Mouse (Mus musculus) retina, postnatal 7 days (tissue): ENCODE results near the gene Ptcra.
"Not testable (repeated sequence)": the region's sequence is repeated elsewhere in the genome, so short reads cannot be mapped to it uniquely, and the experiment has no call there.

Source experiments
- DNase-seq: peaks from one replicate; pipeline ENCODE4 v3.0.0-alpha.2; 2012; ENCODE audit warnings: low read depth, low spot score

The Ptcra gene

GRCm38 (mm10) chr17:46763544-46763943 is at the start of gene Ptcra:
Gene Ptcra, minus strand, starts transcription at chr17:46763712.
- DNase-seq: no peak

DNA sequence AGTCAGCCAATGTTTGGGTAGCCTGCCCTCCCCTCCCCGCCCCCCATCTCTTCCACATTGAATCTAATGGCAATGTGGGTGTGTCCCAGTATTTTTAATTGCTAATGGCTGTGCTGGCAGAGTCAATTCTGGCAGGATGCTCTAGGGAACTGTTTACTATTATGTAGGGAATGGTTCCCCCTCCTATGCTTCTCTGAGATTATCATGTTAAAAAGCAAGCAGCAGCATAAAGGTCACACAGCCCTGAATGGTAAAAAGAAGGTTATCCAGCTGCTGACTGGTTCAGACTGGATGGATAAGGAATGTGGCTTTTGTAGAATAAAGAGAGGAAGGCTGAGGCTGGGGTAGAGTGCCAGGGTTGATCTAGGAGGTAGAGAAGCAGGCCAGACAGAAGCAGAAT is 48.9 kb upstream of the Ptcra start:
- DNase-seq: no peak

DNA sequence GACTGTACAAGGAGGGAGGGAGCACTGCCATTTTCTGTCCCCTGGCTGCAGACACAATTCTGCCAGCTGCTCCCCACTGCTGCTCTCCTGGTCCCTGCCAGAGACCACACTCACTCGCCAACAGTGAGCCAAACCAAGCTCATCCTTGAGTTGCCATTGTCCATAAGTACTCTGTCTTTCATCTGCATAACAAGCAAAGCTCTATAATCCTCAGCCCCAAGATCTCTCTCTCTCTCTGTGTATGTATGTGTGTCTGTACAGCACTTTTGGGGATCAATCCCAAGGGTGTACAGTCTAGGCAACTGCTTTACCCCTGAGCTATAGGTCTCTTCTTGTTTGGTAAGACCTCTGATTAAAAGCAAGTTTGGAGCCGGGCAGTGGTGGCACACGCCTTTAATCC is 47.2 kb upstream of the Ptcra start:
- DNase-seq: no peak

GRCm38 (mm10) chr17:46809131-46809830 is 45.8 kb upstream of the Ptcra start:
- no peak for DNase-seq

DNA sequence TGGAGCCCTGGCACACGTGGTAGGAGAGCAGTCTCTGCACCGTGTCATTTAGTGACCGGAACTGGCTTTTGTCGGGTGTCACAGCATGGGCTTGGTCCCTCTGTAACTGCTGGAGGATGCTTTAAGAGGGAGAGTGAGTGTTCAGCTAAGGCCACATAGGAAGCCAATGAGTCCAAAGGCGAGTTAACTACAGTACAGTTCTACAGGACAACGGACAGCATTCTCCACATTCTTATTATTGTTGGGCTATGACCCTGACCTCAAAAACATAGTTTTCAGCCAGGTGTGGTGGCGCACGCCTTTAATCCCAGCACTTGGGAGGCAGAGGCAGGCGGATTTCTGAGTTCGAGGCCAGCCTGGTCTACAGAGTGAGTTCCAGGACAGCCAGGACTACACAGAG is 44.9 kb upstream of the Ptcra start:
- no peak for DNase-seq

GRCm38 (mm10) chr17:46801761-46802160 is 38.2 kb upstream of the Ptcra start:
- DNase-seq: no peak

GRCm38 (mm10) chr17:46799680-46800079 is 36.2 kb upstream of the Ptcra start:
- no peak for DNase-seq

DNA sequence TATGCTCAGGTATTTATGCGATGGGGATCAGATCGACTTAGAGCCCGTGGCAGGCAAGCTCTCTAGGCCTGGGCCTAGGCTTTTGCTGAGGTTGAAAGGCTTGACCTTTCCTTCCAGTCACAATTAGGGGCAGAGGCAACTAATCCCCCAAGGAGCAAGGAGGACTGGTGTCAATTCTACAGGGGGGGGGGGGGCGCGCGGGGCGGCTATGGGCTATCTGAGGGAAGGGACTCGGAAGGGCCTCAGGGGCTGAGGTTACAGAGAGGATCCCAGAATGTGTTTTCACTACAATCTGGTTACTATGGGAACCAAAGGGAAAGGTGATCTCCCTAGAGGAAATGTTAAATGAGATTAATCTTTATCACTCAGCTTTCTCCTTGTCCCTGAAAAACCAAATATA is 33.9 kb upstream of the Ptcra start:
- no peak for DNase-seq

DNA sequence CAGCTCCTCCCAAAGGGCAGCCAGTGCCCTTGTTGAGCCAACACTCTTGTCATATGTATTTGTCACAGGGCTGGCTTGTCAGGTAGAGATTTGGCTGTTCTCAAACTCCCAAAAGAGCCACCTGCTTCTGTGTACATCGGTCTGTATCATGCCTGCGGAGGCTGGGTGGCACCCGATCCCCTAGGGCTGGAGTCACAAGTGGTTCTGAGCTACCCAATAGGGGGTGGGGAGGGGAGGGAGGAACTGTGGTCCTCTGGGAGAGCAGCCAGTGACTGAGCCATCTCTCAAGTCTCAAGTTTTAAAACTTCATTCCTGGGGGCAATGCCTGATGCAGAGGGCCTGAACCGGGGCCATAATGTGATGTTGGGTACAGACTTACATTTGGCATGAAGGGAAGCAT is 33.2 kb upstream of the Ptcra start:
- DNase-seq: no peak

- no peak for DNase-seq
Measured at GRCm38 (mm10) chr17:46792963-46793362, 29.5 kb upstream of the Ptcra start.

DNA sequence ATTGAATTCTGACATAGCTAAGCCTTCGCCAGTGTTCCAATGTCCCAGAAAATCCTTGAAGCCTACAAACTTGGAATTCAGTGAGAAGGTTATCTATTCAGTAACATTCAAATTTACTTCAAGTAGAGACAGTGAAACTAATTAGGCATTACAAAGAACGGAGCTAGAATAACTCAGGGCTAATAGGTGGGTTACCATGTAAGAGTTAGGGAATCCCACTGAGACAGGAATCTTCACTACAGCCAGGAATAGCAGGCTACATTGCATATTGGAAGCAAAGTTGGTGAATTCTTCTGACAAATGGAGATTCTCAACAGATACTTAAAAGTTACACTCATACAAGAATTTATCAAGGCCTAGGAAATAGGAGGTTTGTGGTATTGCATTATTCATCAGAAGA is 24.5 kb upstream of the Ptcra start:
- DNase-seq: not testable (repeated sequence)

DNA sequence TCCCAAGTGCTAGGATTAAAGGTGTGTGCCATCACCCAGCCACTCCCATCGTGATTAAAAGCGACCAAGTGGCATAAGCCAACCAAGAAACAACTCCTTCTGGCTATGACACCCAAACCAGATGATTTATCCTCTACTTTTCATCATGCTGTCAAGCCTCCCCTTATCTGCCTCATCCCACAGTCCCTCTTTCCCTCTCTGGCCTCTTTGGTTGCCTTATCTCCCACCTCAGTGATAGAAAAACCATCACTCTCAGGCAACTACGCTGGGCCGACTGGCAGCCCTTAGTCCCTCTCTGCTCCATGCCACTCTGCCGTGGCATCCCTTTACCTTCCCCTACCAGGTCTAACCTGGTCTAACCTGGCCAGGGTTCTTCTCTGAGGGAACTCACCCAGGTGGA is 23.4 kb upstream of the Ptcra start:
- no peak for DNase-seq

GRCm38 (mm10) chr17:46783222-46783565 is 19.7 kb upstream of the Ptcra start:
- DNase-seq: no peak

- peak; percentile 87 for DNase-seq
Measured at GRCm38 (mm10) chr17:46782341-46783221, 19.1 kb upstream of the Ptcra start, which contains the start of gene Rpl7l1. Gene Rpl7l1, minus strand, starts transcription at chr17:46782672.

- no peak for DNase-seq
Measured at GRCm38 (mm10) chr17:46781876-46782275, 18.4 kb upstream of the Ptcra start.

DNA sequence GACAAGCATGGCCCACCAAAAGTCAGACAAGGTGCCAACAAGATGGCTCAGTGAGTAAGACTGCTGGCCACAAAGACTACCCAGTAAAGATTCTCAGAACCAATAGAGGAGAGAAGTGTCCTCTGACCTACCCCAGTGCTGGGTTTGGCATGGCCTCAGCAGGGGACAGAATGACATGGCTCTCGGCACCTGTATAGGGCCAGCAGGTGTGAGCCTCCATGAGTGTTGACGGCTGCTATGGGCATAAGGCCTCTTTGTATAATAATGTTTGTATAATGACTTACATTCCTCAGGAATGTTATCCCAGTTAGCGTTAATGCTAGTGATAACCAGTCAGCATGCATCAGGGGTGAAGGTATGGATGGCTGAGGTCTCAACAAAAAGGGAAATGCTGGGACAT is 12.6 kb upstream of the Ptcra start:
- no peak for DNase-seq

GRCm38 (mm10) chr17:46775070-46775469 is 11.6 kb upstream of the Ptcra start:
- DNase-seq: no peak

DNA sequence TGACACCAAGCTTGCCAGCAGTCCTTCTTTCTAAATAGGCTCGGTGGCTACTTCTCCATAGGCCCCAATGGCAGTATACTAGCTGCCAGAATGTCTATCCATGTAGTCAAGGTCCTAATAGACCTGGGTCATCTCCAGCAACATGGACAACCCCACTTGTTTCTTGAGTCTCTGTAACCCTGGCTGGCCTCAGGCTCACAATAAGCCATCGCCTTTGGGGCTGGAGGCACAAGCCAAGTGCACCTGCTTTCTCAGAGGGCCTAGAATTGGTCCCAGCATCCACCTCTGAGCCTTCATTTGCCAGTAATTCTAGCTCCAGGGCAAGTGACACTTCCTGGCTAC is 10.6 kb upstream of the Ptcra start:
- DNase-seq: no peak

DNA sequence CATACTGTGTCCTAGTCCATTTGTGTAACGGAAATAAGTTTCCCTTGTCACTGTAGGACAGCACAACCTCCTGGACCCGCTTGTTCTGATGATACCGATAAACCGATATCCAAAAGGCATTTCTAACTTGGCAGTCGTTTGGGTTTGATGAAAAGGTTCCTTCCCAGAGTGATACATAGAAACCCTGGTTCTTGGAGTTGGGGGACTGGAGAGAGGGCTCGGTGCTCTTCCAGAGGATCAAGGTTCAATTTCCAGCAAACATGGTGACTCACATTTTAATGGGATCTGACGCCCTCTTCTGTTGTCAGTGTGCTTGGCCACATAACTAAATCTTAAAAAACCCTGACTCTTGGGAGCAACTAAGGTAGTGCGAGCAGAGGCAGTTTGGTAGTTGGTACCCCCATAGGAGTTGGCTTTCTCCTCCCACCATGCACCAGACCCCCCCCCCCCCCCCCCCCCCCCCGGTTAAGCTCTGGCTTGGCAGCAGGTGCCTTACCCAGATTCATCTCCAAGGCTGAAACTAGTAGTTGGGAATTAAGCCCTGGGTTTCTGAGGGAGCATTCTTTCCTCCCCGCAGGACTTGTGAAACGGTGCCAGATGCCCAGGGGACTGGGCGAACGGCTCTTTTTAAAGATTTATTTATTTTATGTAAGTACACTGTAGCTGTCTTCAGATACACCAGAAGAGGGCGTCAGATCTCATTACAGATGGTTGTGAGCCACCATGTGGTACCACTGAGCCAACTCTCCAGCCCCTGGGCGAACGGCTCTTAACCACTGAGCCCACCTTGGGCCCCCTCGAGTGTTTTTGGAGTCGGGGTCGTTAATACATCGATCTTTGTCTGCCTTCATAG is 10.0 kb upstream of the Ptcra start:
- DNase-seq: no peak

- peak; percentile 79 for DNase-seq
Measured at GRCm38 (mm10) chr17:46772404-46773277, 9.1 kb upstream of the Ptcra start, which contains the start of gene 2310039H08Rik. Gene 2310039H08Rik, plus strand, starts transcription at chr17:46772635.

DNA sequence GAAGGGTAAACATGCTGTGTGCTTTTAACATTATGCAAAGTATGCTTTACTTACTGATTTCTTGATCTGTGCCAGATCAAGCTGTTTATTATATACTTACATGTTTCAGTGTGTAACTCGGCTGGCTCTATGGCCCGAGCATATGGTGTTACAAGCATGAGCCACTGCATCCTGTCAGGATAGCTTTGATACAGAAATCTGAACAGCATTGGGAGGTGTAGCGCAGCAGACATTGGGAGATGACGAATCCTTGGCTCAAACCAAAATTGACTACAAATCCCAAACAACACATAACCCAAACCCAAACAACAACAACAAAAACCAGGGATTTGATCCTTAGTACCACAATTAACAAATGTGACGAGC is 8.5 kb upstream of the Ptcra start:
- no peak for DNase-seq
